Mouse (Mus musculus) Muller cell, postnatal 12 days (primary cell): ENCODE measurements around the gene Map2k4.

Experiments
- DNase-seq: peaks from one replicate; pipeline ENCODE4 v3.0.0-alpha.2; 2015; ENCODE audit errors: inconsistent ontology term

Gene Map2k4

GRCm38 (mm10) chr11:65712754-65713306 is 75.3 kb downstream of the Map2k4 start:
- no peak for DNase-seq

DNA sequence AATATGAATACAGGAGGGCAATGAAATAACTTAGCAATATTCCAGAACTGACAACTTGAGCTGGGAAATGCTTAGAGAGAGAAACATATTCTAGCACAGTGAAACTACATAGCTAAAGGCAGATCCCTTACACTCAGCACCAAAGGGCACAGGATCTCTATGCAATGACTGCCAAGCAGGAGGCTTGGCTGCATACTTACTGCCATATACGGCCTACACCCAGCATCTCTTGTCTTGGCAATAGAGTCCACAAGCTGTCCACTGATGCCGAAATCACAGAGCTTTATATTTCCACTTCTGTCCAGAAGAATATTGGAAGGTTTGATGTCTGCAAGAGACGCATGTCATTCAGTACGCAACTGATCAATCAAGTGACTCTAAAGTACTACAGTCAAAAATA is 81.3 kb downstream of the Map2k4 start:
- DNase-seq, result no peak

- DNase-seq, result no peak
Measured at GRCm38 (mm10) chr11:65706176-65706575, 81.9 kb downstream of the Map2k4 start.

GRCm38 (mm10) chr11:65704861-65705260 is 83.2 kb downstream of the Map2k4 start:
- DNase-seq, result no peak

GRCm38 (mm10) chr11:65678824-65679402 is 109.2 kb downstream of the Map2k4 start:
- DNase-seq, result peak; percentile 45

- DNase-seq, result peak; percentile 24
Measured at GRCm38 (mm10) chr11:65667348-65667969, 120.6 kb downstream of the Map2k4 start.

- DNase-seq, result no peak
Measured at GRCm38 (mm10) chr11:65664903-65665302, 123.2 kb downstream of the Map2k4 start.

GRCm38 (mm10) chr11:65661790-65662522 is 126.1 kb downstream of the Map2k4 start:
- DNase-seq, result no peak

DNA sequence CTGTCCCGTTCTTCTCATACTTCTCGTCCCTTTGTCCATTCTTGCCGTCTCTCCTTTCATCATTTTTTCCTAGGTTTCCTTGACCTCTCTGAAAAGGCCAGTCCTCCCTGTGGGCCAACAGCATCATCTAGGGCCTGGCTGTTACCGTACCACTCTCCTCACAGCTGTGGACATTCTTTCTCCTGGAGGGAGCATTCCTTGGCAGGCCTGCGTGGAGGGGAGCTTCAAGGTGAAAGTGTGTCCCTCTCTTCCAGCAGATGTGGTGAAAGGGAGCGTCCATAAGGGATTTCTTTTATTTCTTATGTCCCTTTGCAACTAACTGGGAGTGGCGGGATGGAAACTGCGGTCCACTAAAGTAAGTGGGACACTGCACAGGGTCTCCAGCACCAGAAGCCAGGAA is 134.2 kb downstream of the Map2k4 start:
- DNase-seq, result no peak

DNA sequence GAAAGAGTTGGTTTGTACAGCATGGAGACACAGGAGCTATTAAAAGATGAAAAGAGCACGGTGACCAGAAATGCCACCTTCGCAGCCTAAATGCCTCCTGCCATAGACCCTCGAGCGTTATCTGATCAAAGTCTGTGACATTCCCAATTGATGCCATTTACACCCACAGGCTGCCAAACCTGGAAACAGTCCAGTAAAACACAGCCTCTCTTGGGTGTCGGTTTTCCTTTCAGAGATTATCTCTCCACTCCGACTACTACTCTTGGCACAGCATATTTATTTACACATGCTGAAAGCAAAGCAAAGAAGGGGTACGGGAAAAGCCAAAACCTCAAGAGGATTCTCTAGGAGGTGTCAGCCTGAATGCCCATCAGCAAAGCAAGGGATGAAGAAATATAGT is 136.7 kb downstream of the Map2k4 start:
- DNase-seq, result no peak

- DNase-seq, result no peak
Measured at GRCm38 (mm10) chr11:65649956-65650715, 138.0 kb downstream of the Map2k4 start.

- no peak for DNase-seq
Measured at GRCm38 (mm10) chr11:65649469-65649868, 138.6 kb downstream of the Map2k4 start.

GRCm38 (mm10) chr11:65646314-65646713 is 141.8 kb downstream of the Map2k4 start:
- DNase-seq, result no peak

DNA sequence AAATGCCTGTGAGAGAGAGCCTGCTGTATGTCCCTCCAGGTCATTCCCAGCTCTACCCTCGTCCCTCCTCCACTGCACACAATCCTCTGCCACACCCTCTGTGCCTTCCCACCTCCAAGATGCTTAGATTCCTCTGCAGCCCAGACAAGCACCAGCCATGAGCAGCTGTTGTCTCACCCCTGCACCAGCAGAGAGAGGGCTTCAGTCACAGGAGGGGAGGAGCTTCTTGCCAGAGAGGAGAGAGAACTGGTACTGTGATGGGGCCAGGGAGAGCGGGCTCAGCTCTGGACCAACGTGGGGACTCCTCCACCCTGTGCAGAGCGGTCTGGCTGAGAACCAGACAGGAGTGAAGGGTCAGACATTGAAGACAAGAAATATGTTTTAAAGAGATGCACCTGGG is 143.6 kb downstream of the Map2k4 start:
- DNase-seq, result no peak

- peak; percentile 8 for DNase-seq
Measured at GRCm38 (mm10) chr11:65640261-65640660, 147.8 kb downstream of the Map2k4 start.
